Mouse (Mus musculus) retina, adult 2 months (tissue): Measurements from ENCODE around the gene Atp11a.

ENCODE experiments used
- DNase-seq: peaks from one replicate; pipeline ENCODE4 v3.0.0-alpha.2; 2012; ENCODE audit warnings: low read depth, low spot score

Atp11a gene

GRCm38 (mm10) chr8:12872983-12873356 lies 116.2 kb downstream of the Atp11a start:
- no peak for DNase-seq

DNA sequence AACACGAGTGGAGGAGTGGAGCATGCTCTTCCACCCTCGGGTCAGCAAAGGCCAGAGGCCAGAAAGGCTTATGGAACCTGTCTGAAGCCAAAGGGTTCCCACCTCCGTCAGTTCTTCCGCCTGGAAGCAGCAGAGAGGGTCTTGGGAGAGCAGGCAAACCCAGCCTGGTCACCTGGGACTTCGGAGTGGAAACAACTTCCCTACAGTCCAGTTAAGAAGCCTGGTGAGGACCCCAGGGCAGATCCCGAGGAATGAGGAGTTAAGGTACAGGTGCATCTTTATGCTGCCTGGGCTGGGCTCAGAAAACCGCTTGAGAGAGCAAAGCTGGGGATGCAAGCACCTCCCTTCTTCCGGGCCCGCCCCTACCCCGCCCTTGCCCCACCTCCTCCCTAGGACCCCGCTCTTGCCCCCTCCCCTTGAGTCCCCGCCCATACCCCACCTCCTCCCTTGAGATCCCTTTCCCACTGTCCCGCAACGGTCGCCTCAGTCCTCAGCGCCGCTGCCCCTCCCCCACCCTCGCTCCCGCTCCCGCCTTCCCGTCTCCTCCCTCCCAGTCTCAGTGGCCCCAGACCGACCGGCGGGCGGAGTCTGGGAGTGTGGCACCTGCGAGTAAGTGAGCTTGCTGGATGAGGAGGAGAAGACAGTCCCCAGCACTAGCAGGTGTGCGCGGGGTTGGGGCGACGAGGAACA lies 116.7 kb downstream of the Atp11a start, which contains the start of gene Mcf2l:
Gene Mcf2l, plus strand, starts transcription at position 450 of the 690 bp plus-strand sequence.
- DNase-seq: no peak

GRCm38 (mm10) chr8:12874194-12874791 lies 117.5 kb downstream of the Atp11a start:
- no peak for DNase-seq

- no peak for DNase-seq
These were observed 118.2 kb downstream of the Atp11a start for GRCm38 (mm10) chr8:12874971-12875370.

DNA sequence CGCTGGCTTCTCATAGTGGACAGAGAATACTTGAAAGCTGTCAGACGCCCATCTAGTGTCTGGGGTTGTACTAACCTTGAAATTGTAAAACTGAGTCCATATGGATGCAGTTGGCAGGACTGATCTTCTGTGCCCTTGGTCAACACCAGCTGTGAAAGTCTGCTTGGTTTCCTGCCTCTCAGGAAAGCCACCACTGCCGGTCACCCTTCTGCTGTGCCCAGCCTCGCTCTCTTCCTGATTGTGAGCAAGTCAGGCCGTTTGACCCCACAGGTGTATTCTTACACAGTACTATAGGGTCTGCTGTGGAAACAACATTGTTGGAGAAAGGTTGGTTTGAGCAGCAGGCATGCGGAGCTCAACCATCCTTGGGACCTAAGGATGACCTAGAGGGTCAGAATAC lies 120.3 kb downstream of the Atp11a start:
- DNase-seq: no peak

DNA sequence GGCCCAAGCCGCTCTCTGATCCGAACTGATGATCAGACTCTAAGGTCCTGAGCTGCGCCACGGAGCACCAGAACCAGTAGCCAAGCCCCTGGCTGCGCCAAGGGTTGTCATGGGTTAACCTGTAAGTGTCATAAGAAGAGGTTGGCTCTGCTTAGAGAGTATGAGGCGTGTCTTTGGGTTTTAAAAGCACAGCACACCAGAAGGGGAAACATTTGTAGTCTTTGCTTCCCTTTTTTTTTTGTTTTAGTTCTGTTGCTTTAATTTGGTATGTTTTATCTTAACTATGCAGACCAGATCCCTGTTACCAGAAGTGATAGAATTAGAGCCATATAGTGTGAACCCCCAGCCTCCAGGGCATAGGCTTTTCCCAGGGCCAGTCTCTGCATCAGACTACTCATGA lies 123.3 kb downstream of the Atp11a start:
- DNase-seq: no peak

DNA sequence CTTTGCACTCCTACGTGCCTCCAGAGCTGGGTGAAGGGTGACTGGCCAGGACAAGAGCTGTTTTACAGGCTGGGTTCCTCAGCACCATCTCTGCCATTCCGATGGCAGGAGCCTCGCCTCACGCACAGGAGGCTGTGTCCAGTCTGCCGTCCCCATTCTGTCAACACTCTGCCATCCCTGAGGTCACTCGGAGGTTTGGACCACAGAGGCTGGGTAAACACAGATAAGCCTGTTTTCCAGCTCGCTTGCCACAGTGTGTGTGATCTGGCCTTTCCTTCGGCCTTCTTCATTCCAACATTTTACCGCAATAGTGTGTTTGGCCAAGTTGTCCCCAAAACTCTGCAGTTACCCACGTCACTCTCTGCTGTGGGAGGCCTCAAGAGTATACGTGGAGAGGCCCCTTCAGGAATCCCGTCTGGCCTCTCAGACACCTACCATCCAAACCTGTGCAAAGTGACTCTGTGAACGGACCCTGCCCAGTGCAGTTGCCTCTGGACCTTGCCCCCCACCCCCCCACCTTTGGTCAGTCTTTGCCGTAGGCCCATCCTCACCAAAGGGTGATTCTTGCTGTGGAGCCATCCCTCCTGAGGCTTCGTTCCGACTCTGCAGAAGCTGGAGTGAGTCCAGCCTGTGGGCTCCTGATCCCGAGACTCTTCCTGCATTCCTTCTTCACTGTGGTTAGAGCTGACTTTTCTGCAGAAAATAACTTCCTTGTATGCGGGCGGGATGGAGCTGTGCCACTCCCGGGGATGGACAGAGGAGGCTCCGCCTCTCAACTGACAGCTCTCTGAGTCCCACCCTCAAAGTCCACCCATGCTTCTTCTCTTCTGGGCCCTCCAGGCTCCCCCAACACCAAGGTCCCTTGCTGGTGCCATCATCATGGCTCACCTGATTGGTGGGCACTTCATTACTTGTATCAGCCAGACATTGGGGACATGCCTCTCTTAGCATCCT lies 126.5 kb downstream of the Atp11a start:
- DNase-seq: no peak

GRCm38 (mm10) chr8:12887772-12888435 lies 131.1 kb downstream of the Atp11a start:
- DNase-seq: no peak

GRCm38 (mm10) chr8:12889046-12889598 lies 132.3 kb downstream of the Atp11a start:
- DNase-seq: no peak

GRCm38 (mm10) chr8:12892882-12893446 lies 136.2 kb downstream of the Atp11a start:
- DNase-seq: no peak

- no peak for DNase-seq
These were observed 137.2 kb downstream of the Atp11a start for GRCm38 (mm10) chr8:12893797-12894578.

DNA sequence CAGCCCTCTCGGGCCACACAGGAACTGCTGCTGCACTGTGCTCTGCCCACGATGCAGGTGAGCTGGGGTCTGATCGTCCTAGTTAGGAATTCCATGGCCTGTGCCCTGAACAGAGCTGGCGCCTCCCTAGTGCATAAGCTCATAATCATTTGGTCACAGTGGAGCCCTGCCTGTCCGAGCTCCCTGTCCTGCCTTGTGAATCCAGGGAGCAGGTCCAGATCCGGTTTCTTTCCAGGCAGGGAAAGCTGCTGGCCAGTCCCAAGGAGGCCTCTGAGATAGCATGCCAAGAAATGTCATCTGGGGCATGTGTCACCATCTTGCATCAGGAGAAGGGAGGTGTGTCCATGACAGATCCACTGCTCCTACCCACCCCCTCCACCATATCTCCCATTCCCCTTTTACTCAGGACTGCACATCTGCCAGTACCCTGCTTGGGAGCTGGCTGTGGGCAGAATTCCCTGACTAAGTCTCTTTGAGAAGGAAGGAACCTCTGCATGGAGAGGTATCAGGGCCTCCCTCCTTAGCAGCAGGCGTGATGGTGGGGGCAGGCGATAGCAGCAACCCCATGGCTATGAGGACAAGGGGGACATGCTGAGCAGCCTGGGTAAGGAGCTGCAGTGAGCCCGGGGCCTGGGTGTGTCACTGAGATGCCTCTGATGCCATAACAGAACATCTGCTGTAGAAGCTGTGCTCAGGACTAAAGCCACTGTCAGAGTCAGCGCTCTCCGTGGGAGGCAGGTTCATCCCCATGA lies 138.1 kb downstream of the Atp11a start:
- DNase-seq: no peak

GRCm38 (mm10) chr8:12895535-12896150 lies 138.8 kb downstream of the Atp11a start:
- DNase-seq: no peak

- peak; percentile 45 for DNase-seq
These were observed 139.9 kb downstream of the Atp11a start for GRCm38 (mm10) chr8:12896494-12897373.

GRCm38 (mm10) chr8:12897815-12898214 lies 141.0 kb downstream of the Atp11a start:
- DNase-seq: no peak

DNA sequence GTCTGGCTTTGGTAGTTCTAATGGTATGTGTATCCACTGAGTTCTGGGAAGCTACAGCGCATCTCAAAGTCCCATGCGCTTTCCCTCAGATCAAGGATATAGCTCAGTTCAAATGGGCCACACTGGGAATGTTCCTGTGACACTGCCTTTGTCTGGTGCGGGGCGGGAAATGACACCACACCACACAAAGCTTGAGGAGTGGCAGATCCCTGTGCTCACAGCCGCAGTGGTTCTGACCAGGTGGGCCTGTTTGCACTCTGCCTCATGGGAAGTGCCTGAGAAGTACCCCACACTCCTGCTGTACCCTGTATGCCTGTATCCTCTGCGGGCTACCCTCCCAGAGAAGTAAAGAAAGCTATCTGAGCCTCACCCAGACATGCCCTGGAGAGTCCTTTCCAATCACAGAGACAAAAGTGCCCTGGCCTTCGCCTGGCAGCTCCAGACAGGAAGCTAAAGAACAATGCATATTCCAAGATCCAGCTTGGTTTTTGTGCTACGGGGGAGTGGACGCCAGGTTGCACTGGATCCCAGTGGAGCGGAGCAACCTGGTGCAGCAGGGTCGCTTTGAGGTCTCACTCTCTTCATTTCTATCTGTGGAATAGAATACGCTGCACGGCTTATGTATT lies 147.1 kb downstream of the Atp11a start:
- DNase-seq: no peak

DNA sequence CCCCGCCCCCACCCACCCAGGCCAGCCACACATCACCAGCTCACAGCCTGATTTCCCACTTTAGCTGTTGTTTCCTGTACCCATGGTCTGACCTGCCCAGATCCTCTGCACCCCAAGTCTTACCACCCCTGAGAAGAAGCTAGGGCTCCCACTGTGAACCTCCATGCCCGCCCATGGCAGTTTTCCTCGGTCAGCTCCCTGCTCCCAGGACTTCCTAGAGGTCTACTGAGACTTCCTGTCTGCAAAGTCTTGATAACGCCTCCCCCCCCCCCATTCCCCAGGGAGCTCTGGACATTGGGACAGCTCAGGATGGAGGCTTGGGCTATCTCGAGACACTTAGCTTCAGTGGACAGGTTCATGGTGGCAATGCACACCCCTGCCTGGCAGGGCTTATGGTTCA lies 148.3 kb downstream of the Atp11a start:
- DNase-seq: no peak
